Mouse (Mus musculus) midbrain, embryonic 14.5 days (tissue): ENCODE data around the gene Pik3c2a. TPM values are rescaled to one million over a fixed set of nuclear protein-coding genes. Genes with fewer than 3 reads are reported as not detected.

Experiments used
- ATAC-seq: fragments of 200-750 bp; cut with Nextera tagmentation; 2 replicates; pipeline ENCODE4 v1.8.0; 2017; ENCODE audit warnings: moderate number of reproducible peaks, moderate library complexity; ENCODE audit not compliant: low FRiP score, low TSS enrichment
- DNase-seq: peaks from one replicate; pipeline ENCODE4 v3.0.0-alpha.2; 2015
- H3K27ac ChIP-seq: fragments of 300-500 bp; sonication (generic); replicated peaks from 2 replicates; pipeline ENCODE4 v1.5.1; 2014; ENCODE audit warnings: mild to moderate bottlenecking, low read depth, low read length, moderate library complexity
- H3K27me3 ChIP-seq: fragments of 300-500 bp; sonication (generic); 2 replicates; pipeline ENCODE4 v1.6.1; 2014; ENCODE audit warnings: low read length, control low read depth, mixed read lengths; ENCODE audit not compliant: control insufficient read depth, insufficient read depth
- H3K36me3 ChIP-seq: fragments of 300-500 bp; sonication (generic); 2 replicates; pipeline ENCODE4 v1.6.1; 2014; ENCODE audit warnings: low read length, control low read depth; ENCODE audit not compliant: control insufficient read depth, insufficient read depth
- H3K4me1 ChIP-seq: fragments of 300-500 bp; sonication (generic); 2 replicates; pipeline ENCODE4 v1.6.1; 2014; ENCODE audit warnings: mild to moderate bottlenecking, antibody characterized with exemption, low read length, control low read depth; ENCODE audit not compliant: control insufficient read depth, insufficient read depth
- H3K4me2 ChIP-seq: fragments of 300-500 bp; sonication (generic); 2 replicates; pipeline ENCODE4 v1.6.1; 2014; ENCODE audit warnings: mild to moderate bottlenecking, low read length, moderate library complexity
- H3K4me3 ChIP-seq: fragments of 300-500 bp; sonication (generic); replicated peaks from 2 replicates; pipeline ENCODE4 v1.5.1; 2014; ENCODE audit warnings: low read depth, low read length
- H3K9ac ChIP-seq: fragments of 300-500 bp; sonication (generic); replicated peaks from 2 replicates; pipeline ENCODE4 v1.6.1; 2014; ENCODE audit warnings: mild to moderate bottlenecking, low read length, moderate library complexity
- H3K9me3 ChIP-seq: fragments of 300-500 bp; sonication (generic); 2 replicates; pipeline ENCODE4 v1.6.1; 2016; ENCODE audit warnings: low read length, control low read depth, mixed read lengths; ENCODE audit not compliant: control insufficient read depth
- WGBS: fragments of 180-500 bp; shearing (Covaris S2); extraction: QIAGEN DNeasy Blood & Tissue Kit; methylation state at CpG from one replicate; pipeline ENCODE4 v1.1.7; 2014; 5-methylcytosine and 5-hydroxymethylcytosine counted together
- polyA plus RNA-seq: library from polyadenylated mRNA; unstranded; fragments of >200 nt; fragmentation: Nextera tagmentation; extraction: Ambion mirVana; gene quantifications from 2 replicates; pipeline ENCODE4 v1.2.1, GENCODE M21; 2014

The Pik3c2a gene
- polyA plus RNA-seq, 1 experiment from 2014 or later = 17.4 TPM

DNA sequence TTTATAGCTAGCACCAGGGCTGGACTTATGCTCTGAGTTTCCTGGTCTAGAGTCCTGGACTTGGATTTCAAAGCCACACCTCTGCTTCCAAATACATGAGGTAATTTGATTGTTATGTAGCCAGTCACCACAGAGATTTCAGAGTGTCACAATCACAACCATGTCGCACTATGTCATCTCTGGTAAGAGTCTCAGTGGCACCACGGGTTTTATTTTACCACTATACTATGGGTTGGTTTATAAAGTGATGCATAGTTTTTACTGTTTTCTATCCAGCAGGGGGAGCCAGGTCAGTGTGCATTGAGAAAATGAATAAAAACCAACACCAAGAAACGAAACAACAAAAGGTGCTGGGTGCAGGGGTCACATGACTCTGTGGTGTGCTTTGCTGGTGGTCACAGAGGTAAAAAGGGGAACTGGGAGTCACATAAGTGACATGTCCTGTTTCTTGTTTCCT, 15.8 kb upstream of the Pik3c2a start:
- WGBS = 40% methylated on average over 3 of the region's 3 CpGs
- no peaks in the 10 kb centered on the region for H3K27me3 ChIP-seq

DNA sequence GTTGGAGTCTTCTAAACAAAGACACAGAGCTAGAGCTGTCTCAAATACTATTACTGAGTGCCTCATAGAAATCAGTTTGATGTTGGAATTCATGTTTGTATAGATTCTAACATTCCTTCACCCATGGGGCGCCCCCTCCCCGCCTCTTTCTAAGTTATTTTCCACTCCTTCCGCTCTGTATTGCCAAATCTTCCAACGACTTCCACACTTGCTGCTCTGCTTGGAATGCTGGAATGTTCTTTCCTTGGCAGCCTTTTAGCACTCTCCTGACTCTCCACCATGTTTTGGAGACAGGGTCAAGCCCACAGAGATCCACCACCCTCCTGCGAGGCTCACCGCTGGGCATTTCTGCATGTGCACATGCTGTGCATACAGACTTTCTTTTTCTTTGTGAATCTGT, 14.1 kb upstream of the Pik3c2a start:
- Histone ChIP-seq H3K9me3 (no peaks in the 10 kb centered on the region), H3K9ac (no peak overlapping the region), H3K27me3 (no peaks in the 10 kb centered on the region), H3K27ac (no peak overlapping the region), H3K4me2 (no peak overlapping the region), H3K4me1 (no peaks in the 10 kb centered on the region), H3K4me3 (no peak overlapping the region), H3K36me3 (no peaks in the 10 kb centered on the region)
- no peak for DNase-seq
- ATAC-seq = no peak
- WGBS = 89% methylated on average over 6 of the region's 6 CpGs

More for the DNA sequence above, 15.8 kb upstream of the Pik3c2a start:
- no peak overlapping the region for H3K4me2 ChIP-seq
- DNase-seq (peak; percentile 82), ATAC-seq (no peak)
- no peak overlapping the region for H3K4me3 ChIP-seq
- no peaks in the 10 kb centered on the region for H3K4me1 ChIP-seq
- H3K36me3 ChIP-seq = no peaks in the 10 kb centered on the region
- no peak overlapping the region for H3K27ac ChIP-seq
- H3K9me3 ChIP-seq = no peaks in the 10 kb centered on the region
- H3K9ac ChIP-seq = no peak overlapping the region

DNA sequence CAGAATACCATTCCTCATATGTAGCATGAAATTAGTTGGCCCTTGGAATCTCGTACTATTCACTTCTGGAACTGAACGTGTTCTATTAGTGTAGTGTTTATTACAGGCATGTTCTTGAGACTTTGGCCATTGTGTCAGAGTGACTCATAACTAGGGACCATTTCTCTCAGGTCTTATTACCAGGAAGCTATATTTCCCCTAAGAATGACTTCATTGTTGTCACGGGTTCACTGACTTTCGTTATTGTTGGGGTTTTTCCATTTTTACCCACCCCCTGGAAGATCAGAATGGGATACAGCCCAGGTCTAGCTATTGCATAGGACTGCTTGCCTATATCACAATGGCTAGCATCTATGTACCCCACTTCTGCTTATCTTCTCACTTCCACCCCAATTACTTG, 13.7 kb upstream of the Pik3c2a start:
- H3K27ac ChIP-seq = no peak overlapping the region
- WGBS = 91% methylated on average over 4 of the region's 4 CpGs
- no peak overlapping the region for H3K4me3 ChIP-seq
- no peak overlapping the region for H3K9ac ChIP-seq
- H3K36me3 ChIP-seq = no peaks in the 10 kb centered on the region
- H3K9me3 ChIP-seq = no peaks in the 10 kb centered on the region
- DNase-seq = no peak
- no peak overlapping the region for H3K4me2 ChIP-seq
- no peaks in the 10 kb centered on the region for H3K4me1 ChIP-seq
- no peak for ATAC-seq
- no peaks in the 10 kb centered on the region for H3K27me3 ChIP-seq

DNA sequence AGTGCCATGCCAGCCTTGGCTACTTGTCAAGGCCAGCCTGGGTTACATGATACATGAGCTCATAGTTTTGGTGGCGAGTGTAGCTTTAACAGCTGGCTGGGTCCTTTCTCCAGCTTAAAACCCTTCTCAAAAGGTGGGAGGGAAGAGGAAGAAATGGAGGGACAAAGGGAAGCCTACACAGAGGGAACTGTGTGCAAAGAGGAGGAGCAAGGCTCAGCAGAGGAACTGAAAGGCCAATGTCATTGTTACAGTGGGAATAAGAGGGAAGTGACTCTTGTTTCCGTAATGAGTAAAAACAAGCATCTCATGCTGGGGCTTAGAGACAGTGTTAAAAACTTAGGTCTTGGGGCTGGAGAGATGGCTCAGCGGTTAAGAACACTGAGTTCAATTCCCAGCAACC, 3.4 kb upstream of the Pik3c2a start:
- Histone ChIP-seq H3K36me3 (no peaks in the 10 kb centered on the region), H3K27ac (no peak overlapping the region), H3K4me3 (no peak overlapping the region), H3K4me2 (no peak overlapping the region), H3K9ac (no peak overlapping the region), H3K9me3 (no peaks in the 10 kb centered on the region), H3K4me1 (peaks cover 12% of the 10 kb centered on the region), H3K27me3 (no peaks in the 10 kb centered on the region)
- DNase-seq = no peak
- no peak for ATAC-seq
- WGBS = 81% methylated on average over 3 of the region's 3 CpGs

DNA sequence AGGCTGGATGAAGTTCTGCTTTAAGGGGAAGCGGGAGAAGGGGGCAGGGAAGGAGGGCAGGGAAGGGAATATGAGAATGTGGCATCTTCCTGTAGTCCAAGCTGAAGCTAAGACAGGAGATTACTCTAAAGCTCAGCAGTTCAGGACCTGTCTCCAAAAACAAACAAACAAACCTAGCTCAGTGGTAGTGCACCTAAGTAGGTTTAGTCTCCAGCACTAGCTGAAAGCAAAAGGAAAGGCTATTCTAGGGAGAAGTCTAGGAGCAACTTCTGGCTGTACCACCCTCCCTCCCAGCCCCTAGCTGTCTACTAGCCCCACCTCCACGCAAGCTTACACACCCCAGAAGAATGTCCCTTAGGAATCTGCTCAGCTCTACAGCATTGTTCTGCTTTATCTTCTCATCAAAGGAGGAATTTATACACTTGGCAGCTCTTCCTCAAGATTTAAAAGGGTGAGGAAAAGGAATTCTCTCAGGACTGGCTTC, 1.1 kb upstream of the Pik3c2a start:
- Histone ChIP-seq H3K27me3 (no peaks in the 10 kb centered on the region), H3K4me3 (peak overlapping the region; percentile 91), H3K9ac (peak overlapping the region; percentile 89), H3K27ac (peak overlapping the region; percentile 93; the same call in 1 of the 2 replicates), H3K9me3 (no peaks in the 10 kb centered on the region), H3K36me3 (no peaks in the 10 kb centered on the region), H3K4me1 (peaks cover 20% of the 10 kb centered on the region), H3K4me2 (peak overlapping the region; percentile 80)
- DNase-seq = peak; percentile 38
- ATAC-seq = no peak
- 4% methylated on average over 2 of the region's 2 CpGs for WGBS

DNA sequence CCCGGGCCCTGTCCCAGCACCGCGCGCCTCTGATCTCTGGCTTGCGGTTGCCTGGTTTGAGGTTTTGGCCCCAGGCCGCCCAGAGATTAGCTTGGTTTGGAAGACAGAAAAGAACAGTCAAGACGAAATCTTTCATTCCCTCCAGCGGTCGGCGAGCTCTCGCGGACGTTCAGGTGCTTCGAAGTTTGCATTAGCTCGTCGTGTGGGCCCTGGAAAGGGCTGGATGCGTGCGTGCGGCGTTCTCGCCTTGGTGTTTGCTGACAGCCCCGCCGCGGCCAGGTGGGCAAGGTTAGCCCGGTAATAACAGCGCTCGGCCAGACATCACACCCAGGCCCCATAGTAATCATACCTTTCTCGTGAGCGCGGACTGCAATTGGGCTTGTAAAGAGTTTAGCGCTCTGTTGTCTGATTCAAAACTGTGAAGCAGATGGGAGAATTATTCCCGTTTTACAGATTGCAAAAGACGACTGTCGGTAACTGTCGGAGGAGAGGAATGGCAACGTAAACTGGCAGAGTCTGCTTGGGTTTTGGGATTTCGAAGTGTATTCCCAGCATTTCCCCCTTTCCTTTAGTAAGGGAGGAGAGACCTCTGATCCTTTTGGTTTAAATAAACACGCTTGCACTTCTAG, 562 bp upstream of the Pik3c2a start:
- Histone ChIP-seq H3K4me2 (peak overlapping the region; percentile 80), H3K27me3 (no peaks in the 10 kb centered on the region), H3K9ac (peak overlapping the region; percentile 89), H3K9me3 (no peaks in the 10 kb centered on the region), H3K4me1 (peaks cover 20% of the 10 kb centered on the region), H3K27ac (peak overlapping the region; percentile 93), H3K4me3 (peak overlapping the region; percentile 91), H3K36me3 (no peaks in the 10 kb centered on the region)
- peak; percentile 61 for ATAC-seq
- under 1% methylated on average over 38 of the region's 38 CpGs for WGBS
- peak; percentile 76 for DNase-seq

DNA sequence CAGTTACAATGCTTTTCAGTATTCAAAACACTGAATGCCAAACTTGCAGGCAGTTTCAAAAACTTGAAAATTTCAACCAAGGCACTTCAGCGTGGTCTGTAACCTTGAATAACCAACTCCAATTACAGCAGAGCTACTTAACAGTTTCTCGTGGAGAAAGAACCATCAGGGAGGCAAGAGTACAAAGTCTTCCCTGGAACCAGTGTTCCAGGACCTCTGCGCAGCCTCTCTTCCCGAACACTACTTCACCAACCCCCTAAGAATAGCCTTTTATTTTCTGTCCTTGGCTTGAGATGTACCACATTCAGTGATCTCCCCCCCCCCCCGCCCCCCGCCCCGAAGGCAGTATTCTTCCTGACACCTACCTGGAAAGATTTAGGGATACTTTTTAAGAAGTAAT, 1.0 kb downstream of the Pik3c2a start:
- Histone ChIP-seq H3K9me3 (no peaks in the 10 kb centered on the region), H3K27ac (no peak overlapping the region), H3K4me3 (peak overlapping the region; percentile 91), H3K9ac (peak overlapping the region; percentile 89; the same call in 1 of the 2 replicates), H3K4me1 (peaks cover 20% of the 10 kb centered on the region), H3K36me3 (no peaks in the 10 kb centered on the region), H3K27me3 (no peaks in the 10 kb centered on the region), H3K4me2 (peak overlapping the region; percentile 80)
- DNase-seq (peak; percentile 8), ATAC-seq (no peak)
- WGBS = 2% methylated on average over 7 of the region's 7 CpGs

DNA sequence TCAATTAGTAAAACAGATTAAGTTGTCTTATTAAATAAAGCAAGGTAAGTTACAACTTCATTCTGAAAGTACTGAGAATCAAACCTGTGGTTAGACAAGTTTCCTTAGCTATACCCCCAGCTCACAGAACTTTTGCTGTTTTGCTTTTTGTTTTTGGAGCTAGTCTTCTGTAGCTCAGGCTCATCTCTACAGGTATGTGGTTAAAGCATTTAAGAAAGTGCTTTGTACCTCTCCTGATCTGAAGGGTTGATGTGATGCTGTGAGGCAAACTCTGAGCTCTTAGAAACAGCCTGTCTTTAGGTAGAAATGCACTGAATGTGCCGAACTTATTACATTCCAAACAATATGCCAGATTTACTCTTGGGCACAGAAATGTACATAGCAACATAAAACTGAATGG, 1.9 kb downstream of the Pik3c2a start:
- 81% methylated on average over 1 of the region's 1 CpGs for WGBS
- ATAC-seq = no peak

DNA sequence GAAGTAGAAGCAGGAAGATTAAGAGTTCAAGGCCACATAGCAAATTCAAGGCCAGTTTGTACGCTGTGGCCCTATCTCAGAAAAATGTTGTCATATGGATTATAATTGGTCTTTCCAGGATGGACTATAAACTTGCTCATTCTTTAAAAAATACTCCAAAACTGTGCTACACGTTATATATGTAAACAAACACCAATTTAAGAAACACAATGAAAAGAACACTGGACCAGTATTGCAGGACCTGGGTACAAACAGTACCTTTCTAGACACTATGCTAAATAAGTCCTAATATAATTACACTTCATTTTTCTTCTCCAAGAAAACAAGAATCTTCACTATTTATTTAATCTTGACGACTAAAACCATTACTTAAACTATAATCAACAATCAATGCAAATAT, 11.6 kb downstream of the Pik3c2a start:
- Histone ChIP-seq H3K9me3 (no peaks in the 10 kb centered on the region), H3K9ac (no peak overlapping the region), H3K36me3 (no peaks in the 10 kb centered on the region), H3K27me3 (no peaks in the 10 kb centered on the region), H3K4me3 (no peak overlapping the region), H3K27ac (no peak overlapping the region), H3K4me1 (no peaks in the 10 kb centered on the region), H3K4me2 (no peak overlapping the region)
- WGBS = 93% methylated on average over 3 of the region's 3 CpGs
- ATAC-seq (no peak), DNase-seq (no peak)

More for the DNA sequence above, 1.9 kb downstream of the Pik3c2a start:
- no peaks in the 10 kb centered on the region for H3K27me3 ChIP-seq
- no peak overlapping the region for H3K9ac ChIP-seq
- no peak overlapping the region for H3K27ac ChIP-seq
- no peaks in the 10 kb centered on the region for H3K9me3 ChIP-seq
- H3K4me1 ChIP-seq = peaks cover 20% of the 10 kb centered on the region
- DNase-seq = no peak
- peak overlapping the region; percentile 80 for H3K4me2 ChIP-seq
- no peak overlapping the region for H3K4me3 ChIP-seq
- no peaks in the 10 kb centered on the region for H3K36me3 ChIP-seq
